Comparison of ENCODE assay signal across 19 mouse cellular contexts in genomic region chr1:158588903-158589302, GRCm38 (mm10).
A peak's percentile ranks its signal among the peaks of the same experiment; 100 is the strongest.
DNase-seq lines count a peak whose midpoint lies in the region; ATAC-seq and TF ChIP-seq lines count a peak whose summit lies in the region.
"Had no signal": no experiment of that assay in that cellular context is flagged by ENCODE, and none has a peak within 500 bp of the region (broad histone marks: within the 10 kb centered on the region; RNA-seq: fewer than 3 reads in every experiment).

No protein-coding gene starts in this region.

- DNase-seq in forebrain, embryonic 10.5 days (ENCODE audit: extremely low spot score, low spot score) = no peak
- peak; percentile 32 for DNase-seq in brain, embryonic 14.5 days (ENCODE audit: low read depth)
- DNase-seq in brain, embryonic 18.5 days (ENCODE audit: low read depth, low spot score) = peak; percentile 14
- DNase-seq in kidney, postnatal 14 days = no peak
- DNase-seq in spleen, postnatal 4 days (ENCODE audit: low spot score in 2 of 2) = no peak
- DNase-seq: adrenal gland, adult 2 months; adrenal gland, postnatal 14 days; cerebellum, adult 18-20 months; cerebellum, adult 9-10 months; cerebellum, postnatal 14 days; gastrocnemius, adult 2 months; gastrocnemius, postnatal 14 days; heart, adult 11 months had no signal

- no peak for TF ChIP-seq CTCF in brain, embryonic 14.5 days (IDR thresholded peaks at IDR 0.05; ENCODE audit: borderline replicate concordance, extremely low read depth, insufficient read depth, insufficient read length)

- H3K36me3 ChIP-seq in forebrain, embryonic 15.5 days = peaks cover 16% of the 10 kb centered on the region
- peaks cover 8% of the 10 kb centered on the region for H3K36me3 ChIP-seq in forebrain, embryonic 10.5 days (replicated peaks)
- H3K36me3 ChIP-seq: hindbrain, embryonic 12.5 days had no signal

- H3K4me1 ChIP-seq in forebrain, embryonic 15.5 days = no peaks in the 10 kb centered on the region
- no peaks in the 10 kb centered on the region for H3K4me1 ChIP-seq in forebrain, embryonic 10.5 days
- H3K4me1 ChIP-seq: hindbrain, embryonic 12.5 days; hindbrain, embryonic 15.5 days had no signal

- no peaks in the 10 kb centered on the region for H3K27me3 ChIP-seq in forebrain, embryonic 15.5 days
- H3K27me3 ChIP-seq in forebrain, embryonic 10.5 days (ENCODE audit: poor library complexity, severe bottlenecking) = no peaks in the 10 kb centered on the region
- H3K27me3 ChIP-seq: hindbrain, embryonic 12.5 days; hindbrain, embryonic 15.5 days had no signal

- TF ChIP-seq POLR2A in brain, embryonic 14.5 days (IDR thresholded peaks at IDR 0.05; ENCODE audit: borderline replicate concordance, extremely low read depth, insufficient read depth, insufficient read length, poor library complexity, severe bottlenecking) = no peak

- no peak overlapping the region for H3K9ac ChIP-seq in forebrain, embryonic 15.5 days (replicated peaks)
- H3K9ac ChIP-seq: hindbrain, embryonic 12.5 days; hindbrain, embryonic 15.5 days had no signal

- no peak overlapping the region for H3K27ac ChIP-seq in forebrain, embryonic 15.5 days (replicated peaks)
- no peak overlapping the region for H3K27ac ChIP-seq in forebrain, embryonic 10.5 days
- H3K27ac ChIP-seq: gastrocnemius, adult 2 months; hindbrain, embryonic 12.5 days; hindbrain, embryonic 15.5 days had no signal

- peak; percentile 61 for ATAC-seq in forebrain, embryonic 15.5 days (replicated peaks)
- ATAC-seq: CD4-positive, CD25-positive, alpha-beta regulatory T cell, adult 4 months; intestine, postnatal 0 days had no signal

- no peak overlapping the region for H3K4me2 ChIP-seq in forebrain, embryonic 15.5 days (replicated peaks)
- H3K4me2 ChIP-seq: heart, embryonic 11.5 days; hindbrain, embryonic 12.5 days; hindbrain, embryonic 15.5 days had no signal

- WGBS in forebrain, embryonic 15.5 days = 42% methylated on average over 3 of the region's 3 CpGs
- 93% methylated on average over 3 of the region's 3 CpGs for whole genome bisulfite sequencing in forebrain, embryonic 10.5 days

- no peak overlapping the region for H3K4me3 ChIP-seq in forebrain, embryonic 15.5 days
- no peak overlapping the region for H3K4me3 ChIP-seq in forebrain, embryonic 10.5 days
- H3K4me3 ChIP-seq: gastrocnemius, adult 2 months; hindbrain, embryonic 12.5 days; hindbrain, embryonic 15.5 days had no signal

- H3K9me3 ChIP-seq in forebrain, embryonic 15.5 days = no peaks in the 10 kb centered on the region
- no peaks in the 10 kb centered on the region for H3K9me3 ChIP-seq in forebrain, embryonic 10.5 days
- H3K9me3 ChIP-seq: hindbrain, embryonic 12.5 days; hindbrain, embryonic 15.5 days had no signal

Comparison
In these comparisons a context has a peak if more than half of its experiments do, and no peak if none do; other contexts are left out.
1. DNase-seq: peak in brain, embryonic 14.5 days (single experiment) and brain, embryonic 18.5 days (single experiment); none in forebrain, embryonic 10.5 days (single experiment), kidney, postnatal 14 days (single experiment) and spleen, postnatal 4 days (0 of 2).